Mouse (Mus musculus) bone marrow macrophage, adult 2 months (primary cell): Measurements from ENCODE around the gene Cul5.

Experiments
- CTCF ChIP-seq: IDR thresholded peaks from 2 replicates; pipeline ENCODE4 v1.5.1; 2012; ENCODE audit warnings: low read depth, mild to moderate bottlenecking, low read length, moderate library complexity
- POLR2A ChIP-seq: IDR thresholded peaks from 2 replicates; pipeline ENCODE4 v1.6.1; 2012; ENCODE audit warnings: mild to moderate bottlenecking, low read depth, low read length, borderline replicate concordance

- TF ChIP-seq CTCF (no peak), POLR2A (no peak)
Observed at GRCm38 (mm10) chr9:53607192-53607591, 62.6 kb downstream of the Cul5 start.
